13 mouse cellular contexts compared by ENCODE assay signal in the genomic region with DNA sequence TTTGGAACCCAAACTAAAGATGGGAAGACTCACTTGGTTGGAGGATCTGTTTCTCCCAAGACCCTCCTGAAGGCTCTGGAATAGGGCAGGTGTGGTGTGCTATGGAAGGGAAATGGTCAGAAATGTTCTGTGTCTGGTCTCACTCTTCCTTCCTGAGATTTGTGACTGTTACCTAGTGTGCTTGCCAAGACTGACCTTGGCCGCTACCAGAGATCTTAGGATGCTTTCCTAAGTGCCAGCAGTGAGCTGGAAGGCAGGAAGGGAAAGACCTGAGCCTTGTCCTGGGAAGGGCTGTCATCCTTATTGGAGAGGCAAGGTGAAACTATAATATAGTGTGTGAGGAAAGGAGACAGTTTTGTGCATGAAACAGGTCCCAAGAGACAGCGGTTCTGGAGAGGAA. TPM values are rescaled to one million over a fixed set of nuclear protein-coding genes. Genes with fewer than 3 reads are reported as not detected.
DNase-seq lines count a peak whose midpoint lies in the region; ATAC-seq lines count a peak whose summit lies in the region.
"Had no signal": no experiment of that assay in that cellular context is flagged by ENCODE, and none has a peak within 500 bp of the region (broad histone marks: within the 10 kb centered on the region; RNA-seq: fewer than 3 reads in every experiment).

No protein-coding gene starts in this region.

- H3K4me3 ChIP-seq in heart, embryonic 13.5 days = no peak overlapping the region
- H3K4me3 ChIP-seq in embryonic facial prominence, embryonic 13.5 days = 0 out of 2 replicates have a peak overlapping the region, but pooled peaks have one; percentile 3
- no peak overlapping the region for H3K4me3 ChIP-seq in hindbrain, embryonic 14.5 days (replicated peaks; ENCODE audit: low read length)
- no peak overlapping the region for H3K4me3 ChIP-seq in midbrain, embryonic 15.5 days
- H3K4me3 ChIP-seq: gastrocnemius, adult 2 months; liver, embryonic 13.5 days had no signal

- H3K27ac ChIP-seq in heart, embryonic 13.5 days (replicated peaks) = no peak overlapping the region
- no peak overlapping the region for H3K27ac ChIP-seq in embryonic facial prominence, embryonic 13.5 days
- H3K27ac ChIP-seq in hindbrain, embryonic 14.5 days = no peak overlapping the region
- H3K27ac ChIP-seq in midbrain, embryonic 15.5 days = no peak overlapping the region
- H3K27ac ChIP-seq: gastrocnemius, adult 2 months; liver, embryonic 13.5 days had no signal

- H3K36me3 ChIP-seq in heart, embryonic 13.5 days = no peaks in the 10 kb centered on the region
- no peaks in the 10 kb centered on the region for H3K36me3 ChIP-seq in embryonic facial prominence, embryonic 13.5 days
- H3K36me3 ChIP-seq in hindbrain, embryonic 14.5 days (replicated peaks; ENCODE audit: control insufficient read depth, insufficient read depth) = no peaks in the 10 kb centered on the region
- H3K36me3 ChIP-seq in midbrain, embryonic 15.5 days (replicated peaks) = no peaks in the 10 kb centered on the region
- H3K36me3 ChIP-seq: liver, embryonic 13.5 days had no signal

- peaks cover 56% of the 10 kb centered on the region for H3K4me1 ChIP-seq in heart, embryonic 13.5 days
- H3K4me1 ChIP-seq in embryonic facial prominence, embryonic 13.5 days = peaks cover 49% of the 10 kb centered on the region
- H3K4me1 ChIP-seq in hindbrain, embryonic 14.5 days (replicated peaks; ENCODE audit: control insufficient read depth, insufficient read depth, low read length) = peaks cover 40% of the 10 kb centered on the region
- peaks cover 45% of the 10 kb centered on the region for H3K4me1 ChIP-seq in midbrain, embryonic 15.5 days

- H3K9ac ChIP-seq in heart, embryonic 13.5 days = peak overlapping the region; percentile 3; the same call in 1 of the 2 replicates
- H3K9ac ChIP-seq in embryonic facial prominence, embryonic 13.5 days = 0 out of 2 replicates have a peak overlapping the region, but pooled peaks have one; percentile 96
- H3K9ac ChIP-seq in hindbrain, embryonic 14.5 days = no peak overlapping the region
- H3K9ac ChIP-seq in midbrain, embryonic 15.5 days = no peak overlapping the region
- H3K9ac ChIP-seq: liver, embryonic 13.5 days had no signal

- H3K4me2 ChIP-seq in heart, embryonic 13.5 days = no peak overlapping the region
- H3K4me2 ChIP-seq in embryonic facial prominence, embryonic 13.5 days = peak overlapping the region; percentile 83
- H3K4me2 ChIP-seq in hindbrain, embryonic 14.5 days (replicated peaks) = 0 out of 2 replicates have a peak overlapping the region, but pooled peaks have one; percentile 97
- 0 out of 2 replicates have a peak overlapping the region, but pooled peaks have one; percentile 4 for H3K4me2 ChIP-seq in midbrain, embryonic 15.5 days
- H3K4me2 ChIP-seq: liver, embryonic 13.5 days had no signal

- WGBS in heart, embryonic 13.5 days = 89% methylated on average over 2 of the region's 2 CpGs
- WGBS in embryonic facial prominence, embryonic 13.5 days = 96% methylated on average over 2 of the region's 2 CpGs
- WGBS in hindbrain, embryonic 14.5 days = 97% methylated on average over 2 of the region's 2 CpGs
- WGBS in midbrain, embryonic 15.5 days = 97% methylated on average over 2 of the region's 2 CpGs

- DNase-seq in heart, adult 8-10 months (ENCODE audit: low spot score) = no peak
- no peak for DNase-seq in hindbrain, embryonic 14.5 days (ENCODE audit: low spot score)
- DNase-seq in thymus, postnatal 4 days = no peak
- DNase-seq in B cell, adult 2 months = no peak
- DNase-seq: gastrocnemius, adult 2 months; kidney, adult 11 months; liver, embryonic 13.5 days; lung, postnatal 36 days had no signal

- peaks cover 10% of the 10 kb centered on the region; the same call in 1 of the 2 replicates for H3K27me3 ChIP-seq in heart, embryonic 13.5 days (replicated peaks)
- H3K27me3 ChIP-seq in embryonic facial prominence, embryonic 13.5 days = peaks cover 7% of the 10 kb centered on the region; the same call in 1 of the 2 replicates
- H3K27me3 ChIP-seq in hindbrain, embryonic 14.5 days (ENCODE audit: control insufficient read depth, insufficient read depth, low read length) = no peaks in the 10 kb centered on the region
- H3K27me3 ChIP-seq in midbrain, embryonic 15.5 days (replicated peaks) = no peaks in the 10 kb centered on the region

- no peaks in the 10 kb centered on the region for H3K9me3 ChIP-seq in heart, embryonic 13.5 days
- H3K9me3 ChIP-seq in embryonic facial prominence, embryonic 13.5 days = no peaks in the 10 kb centered on the region
- no peaks in the 10 kb centered on the region for H3K9me3 ChIP-seq in hindbrain, embryonic 14.5 days (ENCODE audit: control insufficient read depth, low read length)
- H3K9me3 ChIP-seq in midbrain, embryonic 15.5 days = no peaks in the 10 kb centered on the region
- H3K9me3 ChIP-seq: liver, embryonic 13.5 days had no signal

- no peak for ATAC-seq in heart, embryonic 13.5 days (ENCODE audit: extremely low read depth, insufficient number of reproducible peaks, low FRiP score, low TSS enrichment)
- ATAC-seq in embryonic facial prominence, embryonic 13.5 days (ENCODE audit: insufficient number of reproducible peaks, insufficient read depth, low FRiP score, low TSS enrichment, low read depth) = no peak
- no peak for ATAC-seq in hindbrain, embryonic 14.5 days (ENCODE audit: low FRiP score)
- ATAC-seq in midbrain, embryonic 15.5 days (replicated peaks) = no peak
- no peak for ATAC-seq in granulocyte monocyte progenitor cell, adult 5-6 weeks (replicated peaks; ENCODE audit: poor library complexity, severe bottlenecking)

RNA-seq across cellular contexts. Expression of a gene that starts 2.0 kb away (rescaled TPM):
- 7.2 and 7.7 TPM in 2 replicates for polyA plus RNA-seq in heart, embryonic 13.5 days (2015; fragmentation: Nextera tagmentation; extraction: Ambion mirVana)
- total RNA-seq in heart, adult 8-10 months (2022) = 10 to 100 TPM; 41.4 to 57.5 (median 44.0) TPM
- 18.2 and 19.1 TPM in 2 replicates for polyA plus RNA-seq in embryonic facial prominence, embryonic 13.5 days (2015; fragmentation: Nextera tagmentation; extraction: Ambion mirVana)
- polyA plus RNA-seq in hindbrain, embryonic 14.5 days (2014; fragmentation: Nextera tagmentation; extraction: Ambion mirVana) = 13.3 and 14.2 TPM in 2 replicates
- polyA plus RNA-seq in midbrain, embryonic 15.5 days (2015; fragmentation: Nextera tagmentation; extraction: Ambion mirVana) = 12.8 and 16.0 TPM in 2 replicates
- total RNA-seq in granulocyte monocyte progenitor cell, adult 5-6 weeks (2014; fragmentation: Nextera tagmentation) = 0.64 TPM in 1 of 2 replicates, not detected in the other
- 0.31 and 0.56 TPM in 2 replicates for total RNA-seq in granulocyte monocyte progenitor cell, adult 5-6 weeks (2017)

RNA-seq across cellular contexts. Expression of a gene that starts 19.7 kb away (rescaled TPM):
- polyA plus RNA-seq in heart, embryonic 13.5 days (2015; fragmentation: Nextera tagmentation; extraction: Ambion mirVana) = 0.59 and 0.92 TPM in 2 replicates
- under 1 TPM in 1 of 4 experiments, not detected in 3; 0.53 TPM for total RNA-seq in heart, adult 8-10 months (2022)
- 1.1 and 1.8 TPM in 2 replicates for polyA plus RNA-seq in embryonic facial prominence, embryonic 13.5 days (2015; fragmentation: Nextera tagmentation; extraction: Ambion mirVana)
- 5.5 and 9.3 TPM in 2 replicates for polyA plus RNA-seq in hindbrain, embryonic 14.5 days (2014; fragmentation: Nextera tagmentation; extraction: Ambion mirVana)
- 7.7 and 8.9 TPM in 2 replicates for polyA plus RNA-seq in midbrain, embryonic 15.5 days (2015; fragmentation: Nextera tagmentation; extraction: Ambion mirVana)
- 1.3 TPM in 1 of 2 replicates, not detected in the other for total RNA-seq in granulocyte monocyte progenitor cell, adult 5-6 weeks (2014; fragmentation: Nextera tagmentation)
- not detected in 2 replicates for total RNA-seq in granulocyte monocyte progenitor cell, adult 5-6 weeks (2017)

RNA-seq across cellular contexts. Expression of a gene that starts 22.5 kb away (rescaled TPM):
- 131 and 166 TPM in 2 replicates for polyA plus RNA-seq in heart, embryonic 13.5 days (2015; fragmentation: Nextera tagmentation; extraction: Ambion mirVana)
- 100 to 1,000 TPM; 162 to 188 (median 167) TPM for total RNA-seq in heart, adult 8-10 months (2022)
- 74.2 and 92.1 TPM in 2 replicates for polyA plus RNA-seq in embryonic facial prominence, embryonic 13.5 days (2015; fragmentation: Nextera tagmentation; extraction: Ambion mirVana)
- polyA plus RNA-seq in hindbrain, embryonic 14.5 days (2014; fragmentation: Nextera tagmentation; extraction: Ambion mirVana) = 70.1 and 77.0 TPM in 2 replicates
- polyA plus RNA-seq in midbrain, embryonic 15.5 days (2015; fragmentation: Nextera tagmentation; extraction: Ambion mirVana) = 64.9 and 65.5 TPM in 2 replicates
- 58.6 and 78.3 TPM in 2 replicates for total RNA-seq in granulocyte monocyte progenitor cell, adult 5-6 weeks (2014; fragmentation: Nextera tagmentation)
- total RNA-seq in granulocyte monocyte progenitor cell, adult 5-6 weeks (2017) = 55.1 and 63.3 TPM in 2 replicates

RNA-seq across cellular contexts. Expression of a gene that starts 35.0 kb away (rescaled TPM):
- 4.0 and 4.8 TPM in 2 replicates for polyA plus RNA-seq in heart, embryonic 13.5 days (2015; fragmentation: Nextera tagmentation; extraction: Ambion mirVana)
- total RNA-seq in heart, adult 8-10 months (2022) = 10 to 100 TPM; 20.3 to 24.0 (median 21.7) TPM
- polyA plus RNA-seq in embryonic facial prominence, embryonic 13.5 days (2015; fragmentation: Nextera tagmentation; extraction: Ambion mirVana) = 7.2 and 8.4 TPM in 2 replicates
- polyA plus RNA-seq in hindbrain, embryonic 14.5 days (2014; fragmentation: Nextera tagmentation; extraction: Ambion mirVana) = 8.7 and 10.5 TPM in 2 replicates
- 15.7 and 17.7 TPM in 2 replicates for polyA plus RNA-seq in midbrain, embryonic 15.5 days (2015; fragmentation: Nextera tagmentation; extraction: Ambion mirVana)
- total RNA-seq in granulocyte monocyte progenitor cell, adult 5-6 weeks (2014; fragmentation: Nextera tagmentation) = 1.9 and 4.9 TPM in 2 replicates
- total RNA-seq in granulocyte monocyte progenitor cell, adult 5-6 weeks (2017) = 0.46 and 0.52 TPM in 2 replicates

RNA-seq across cellular contexts. Expression of a gene that starts 35.2 kb away (rescaled TPM):
- 2.6 and 2.9 TPM in 2 replicates for polyA plus RNA-seq in heart, embryonic 13.5 days (2015; fragmentation: Nextera tagmentation; extraction: Ambion mirVana)
- under 1 TPM; 0.14 to 0.38 (median 0.28) TPM for total RNA-seq in heart, adult 8-10 months (2022)
- 3.4 and 4.2 TPM in 2 replicates for polyA plus RNA-seq in embryonic facial prominence, embryonic 13.5 days (2015; fragmentation: Nextera tagmentation; extraction: Ambion mirVana)
- polyA plus RNA-seq in hindbrain, embryonic 14.5 days (2014; fragmentation: Nextera tagmentation; extraction: Ambion mirVana) = 1.9 and 2.2 TPM in 2 replicates
- polyA plus RNA-seq in midbrain, embryonic 15.5 days (2015; fragmentation: Nextera tagmentation; extraction: Ambion mirVana) = 1.3 and 1.6 TPM in 2 replicates
- not detected in 2 replicates for total RNA-seq in granulocyte monocyte progenitor cell, adult 5-6 weeks (2014; fragmentation: Nextera tagmentation)
- 0.34 and 0.36 TPM in 2 replicates for total RNA-seq in granulocyte monocyte progenitor cell, adult 5-6 weeks (2017)
- polyA plus RNA-seq: small intestine, adult 2 months had no signal

Comparison
In these comparisons a context has a peak if more than half of its experiments do, and no peak if none do; other contexts are left out.
1. H3K9ac ChIP-seq: peak in heart, embryonic 13.5 days (single experiment) and embryonic facial prominence, embryonic 13.5 days (single experiment); none in hindbrain, embryonic 14.5 days (single experiment) and midbrain, embryonic 15.5 days (single experiment).